Mouse (Mus musculus) right cerebral cortex, postnatal 36 days (tissue): Measurements from ENCODE around the gene Ruvbl1.

ENCODE experiments used
- DNase-seq, 2 experiments: peaks; one replicate each; pipeline ENCODE4 v3.0.0; 2022; ENCODE audit warnings: low spot score in 2 of 2, mixed read lengths in 1 of 2

Ruvbl1 gene

GRCm38 (mm10) chr6:88493712-88494111 is 28.5 kb downstream of the Ruvbl1 start:
- DNase-seq = no peak

- DNase-seq = peak in 1 of 2 experiments; percentile 49
These were observed 34.5 kb downstream of the Ruvbl1 start for GRCm38 (mm10) chr6:88499481-88500404.

DNA sequence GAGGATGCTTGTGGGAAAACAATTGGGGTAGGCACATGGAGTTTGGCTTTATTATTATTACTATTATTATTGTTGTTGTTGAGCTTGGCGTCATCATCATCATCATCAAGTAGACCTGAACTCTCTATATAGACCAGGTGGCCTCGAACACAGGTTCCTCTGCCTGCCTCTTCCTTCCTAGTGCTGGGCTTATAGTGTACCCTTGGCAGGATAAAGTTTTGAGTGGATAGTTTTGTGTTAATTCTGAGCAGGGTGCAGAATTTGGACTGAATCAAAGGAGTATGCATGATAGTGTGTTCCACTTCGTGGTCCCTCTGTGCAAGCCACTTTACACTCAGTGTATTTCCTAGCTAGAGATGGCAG is 35.2 kb downstream of the Ruvbl1 start:
- DNase-seq = no peak

GRCm38 (mm10) chr6:88502030-88502970 is 37.1 kb downstream of the Ruvbl1 start:
- DNase-seq = no peak

- DNase-seq = no peak
These were observed 37.8 kb downstream of the Ruvbl1 start for GRCm38 (mm10) chr6:88503044-88503443.

GRCm38 (mm10) chr6:88513984-88514383 is 48.8 kb downstream of the Ruvbl1 start:
- DNase-seq = no peak

DNA sequence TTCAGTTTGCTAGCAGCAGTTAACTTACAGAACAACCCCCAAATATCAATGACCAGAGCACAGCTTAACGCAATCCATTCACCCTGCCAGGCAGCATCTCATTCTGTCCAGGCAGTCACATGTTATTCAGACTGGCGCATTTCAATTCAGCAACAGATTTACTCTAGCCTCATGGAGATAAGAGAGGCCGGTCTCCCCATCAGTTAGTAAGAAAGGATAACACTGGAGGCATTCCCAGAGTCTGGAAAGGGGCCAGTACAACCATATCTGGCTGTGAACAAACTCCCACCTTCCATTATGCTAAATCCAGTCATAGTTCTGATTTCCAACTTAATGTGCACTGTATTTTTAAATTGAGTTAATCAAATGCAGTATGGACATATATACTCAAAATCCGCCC is 49.3 kb downstream of the Ruvbl1 start:
- no peak for DNase-seq

GRCm38 (mm10) chr6:88515971-88516370 is 50.8 kb downstream of the Ruvbl1 start:
- DNase-seq = no peak

DNA sequence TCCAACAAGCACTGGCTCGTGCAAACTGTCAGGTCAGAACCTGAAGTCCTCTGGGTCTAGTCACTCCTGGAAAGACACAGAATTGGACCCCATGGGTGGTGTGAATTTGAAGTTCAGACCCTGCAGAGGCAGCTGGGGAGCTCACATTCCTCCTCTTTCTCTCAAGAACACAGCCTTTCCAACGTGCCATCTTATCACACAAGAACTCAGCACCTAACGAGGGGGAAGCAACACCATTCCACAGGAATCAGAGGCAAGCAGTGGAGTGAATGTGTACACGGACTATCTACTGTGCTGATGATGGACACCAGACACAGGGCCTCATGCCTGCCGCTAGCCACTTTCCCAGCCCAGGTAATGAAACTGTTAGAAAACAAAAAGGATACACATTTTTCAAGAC is 51.5 kb downstream of the Ruvbl1 start:
- DNase-seq = no peak

GRCm38 (mm10) chr6:88517701-88518403 is 52.6 kb downstream of the Ruvbl1 start:
- DNase-seq = no peak

DNA sequence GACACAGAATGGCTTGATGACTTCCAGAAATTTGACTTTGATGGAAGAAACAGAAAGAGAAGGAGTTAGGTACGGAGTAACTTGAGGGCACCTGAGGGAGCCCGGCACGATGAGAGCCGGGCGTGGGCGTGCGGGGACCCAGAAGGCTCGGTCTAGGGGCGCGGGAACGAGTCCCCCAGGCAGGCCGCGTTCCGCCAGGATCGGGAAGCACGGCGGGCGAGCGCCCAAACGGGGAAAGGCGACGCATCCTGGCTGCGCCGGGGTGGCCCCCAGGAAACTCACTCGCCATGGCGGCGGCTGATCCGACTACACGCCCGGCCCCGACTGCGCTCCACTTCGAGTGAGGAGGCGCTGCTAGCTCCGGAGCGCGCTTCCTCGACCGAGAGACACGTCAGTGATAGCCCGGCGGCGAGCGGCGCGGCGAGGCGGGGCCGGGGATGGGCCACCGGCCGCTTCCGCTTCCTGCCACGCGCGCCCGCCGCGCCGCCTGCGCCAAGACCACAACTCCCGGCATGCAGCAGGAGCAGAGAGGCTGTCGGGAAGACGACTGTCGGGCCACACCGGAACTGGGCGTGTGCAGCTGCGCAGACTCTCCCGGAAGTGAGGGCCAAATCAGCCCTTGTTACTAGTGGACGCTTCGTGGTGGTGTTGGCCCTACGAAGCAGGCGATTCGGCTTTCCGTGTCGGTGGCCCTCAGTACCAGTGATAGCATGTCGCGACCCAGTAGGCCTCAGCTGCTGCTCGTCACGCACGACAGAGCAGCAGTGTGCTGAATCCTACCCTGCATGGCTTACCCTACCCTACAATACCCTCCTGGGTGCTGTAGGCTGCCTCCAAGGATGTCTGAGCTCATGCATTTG is 53.4 kb downstream of the Ruvbl1 start, which contains the start of gene Sec61a1:
Gene Sec61a1, minus strand, starts transcription at position 502 of the 860 bp plus-strand sequence.
- peak; percentile 93 to 96 for DNase-seq

DNA sequence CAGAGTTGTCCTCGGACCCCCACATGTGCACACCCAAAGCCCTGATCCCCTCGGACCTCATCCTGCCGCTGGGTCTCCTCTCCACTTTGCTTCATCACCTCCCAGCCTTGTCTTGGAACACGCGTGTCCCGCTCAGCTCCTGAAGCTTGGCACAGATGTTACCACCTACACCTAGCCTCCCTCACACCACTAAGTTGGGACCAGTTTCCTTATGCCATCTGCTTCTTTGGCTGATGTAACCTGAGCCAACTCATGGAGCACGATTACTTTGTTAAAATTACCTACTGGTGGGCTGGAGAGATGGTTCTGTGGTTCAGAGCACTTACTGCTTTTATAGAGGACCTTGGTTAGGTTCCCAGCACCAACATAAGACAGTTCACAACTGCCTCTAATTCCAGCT is 56.6 kb downstream of the Ruvbl1 start:
- DNase-seq = peak; percentile 43 to 76

- no peak for DNase-seq
These were observed 57.4 kb downstream of the Ruvbl1 start for GRCm38 (mm10) chr6:88522606-88523005.

DNA sequence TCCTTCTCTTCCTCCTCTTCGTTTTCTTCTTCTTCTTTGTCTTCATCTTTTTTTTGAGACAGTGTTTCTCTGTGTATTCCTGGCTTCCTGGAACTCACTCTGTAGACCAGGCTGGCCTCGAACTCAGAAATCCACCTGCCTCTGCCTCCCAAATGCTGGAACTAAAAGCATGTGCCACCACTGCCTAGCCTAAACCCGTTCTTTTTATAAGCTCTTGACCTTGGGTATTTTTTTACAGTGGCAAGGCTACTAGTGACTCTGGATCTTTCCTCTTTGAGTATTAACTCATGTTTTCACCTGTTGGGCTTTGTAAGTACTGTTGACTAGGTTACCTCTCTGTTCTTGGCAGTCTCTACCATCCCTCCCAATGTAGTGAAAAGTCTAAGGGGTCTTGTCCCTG is 57.8 kb downstream of the Ruvbl1 start:
- no peak for DNase-seq

- no peak for DNase-seq
These were observed 58.2 kb downstream of the Ruvbl1 start for GRCm38 (mm10) chr6:88523451-88523850.

GRCm38 (mm10) chr6:88524056-88524455 is 58.8 kb downstream of the Ruvbl1 start:
- no peak for DNase-seq

GRCm38 (mm10) chr6:88530306-88530705 is 65.1 kb downstream of the Ruvbl1 start:
- no peak for DNase-seq

DNA sequence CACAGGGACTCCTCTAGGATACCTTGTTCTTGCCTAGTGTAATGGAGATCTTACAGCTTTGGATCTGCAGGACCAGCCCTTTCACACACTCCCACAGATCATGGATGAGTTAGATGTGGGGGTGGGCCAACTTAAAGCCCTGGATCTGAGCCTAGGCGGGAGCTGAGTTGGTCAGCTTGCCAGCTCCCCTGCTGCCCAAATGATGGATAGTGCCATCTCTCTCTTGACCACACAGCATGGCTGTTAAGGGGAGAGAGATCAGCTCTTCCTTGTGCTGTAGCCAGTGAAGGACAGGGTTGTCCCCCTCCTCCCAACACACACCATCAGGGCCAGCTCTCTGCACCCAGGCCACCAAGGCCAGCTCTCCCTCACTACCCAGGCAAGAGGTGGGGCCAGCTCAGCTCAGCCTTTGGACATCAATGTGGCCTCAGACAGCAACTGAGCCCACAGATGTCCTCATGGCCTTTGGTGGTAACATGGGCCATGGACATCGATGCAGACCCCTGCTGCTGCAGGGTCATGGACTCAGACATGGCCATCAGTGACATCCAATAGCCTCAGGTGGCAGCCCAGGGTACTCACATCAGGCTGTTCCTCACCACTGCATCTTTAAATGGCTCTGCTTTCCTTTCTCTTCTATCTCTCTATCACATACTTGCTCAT is 75.0 kb downstream of the Ruvbl1 start:
- DNase-seq = no peak

GRCm38 (mm10) chr6:88544241-88544640 is 79.0 kb downstream of the Ruvbl1 start:
- no peak for DNase-seq
